Mouse (Mus musculus) v-Abl transformed pro-B cells (cell line): Measurements from ENCODE around the gene Cdc42se1.

Source experiments
- in situ Hi-C, 2 experiments: fragments of 400-800 bp; cut with MboI; formaldehyde crosslinking; loops; one replicate each; pipeline ENCODE4 v1.15.1; 2025; ENCODE audit not compliant: unreplicated experiment in 2 of 2

The Cdc42se1 gene

GRCm38 (mm10) chr3:95218466-95219137, 9.9 kb upstream of the Cdc42se1 start:
- in situ Hi-C loops: loop anchor here (5.0 kb wide), 2 partner anchors 76 to 604 kb away; partner anchors contain the start of gene Tnfaip8l2 (in 1 of the 2)

- in situ Hi-C loops: no loop called here
Observed at GRCm38 (mm10) chr3:95223041-95223440, 5.5 kb upstream of the Cdc42se1 start.

GRCm38 (mm10) chr3:95224295-95224694, 4.2 kb upstream of the Cdc42se1 start:
- in situ Hi-C loops: no loop called here

GRCm38 (mm10) chr3:95227214-95227613, 1.3 kb upstream of the Cdc42se1 start:
- in situ Hi-C loops: no loop called here

GRCm38 (mm10) chr3:95228894-95229780, 605 bp downstream of the Cdc42se1 start:
- in situ Hi-C loops: no loop called here

GRCm38 (mm10) chr3:95229781-95230494, 1.4 kb downstream of the Cdc42se1 start:
- in situ Hi-C loops: no loop called here

- in situ Hi-C loops: no loop called here
Observed at GRCm38 (mm10) chr3:95230495-95231297, 2.2 kb downstream of the Cdc42se1 start.

- in situ Hi-C loops: no loop called here
Observed at GRCm38 (mm10) chr3:95231298-95232221, 3.0 kb downstream of the Cdc42se1 start, which contains the start of gene Mllt11. Gene Mllt11, minus strand, starts transcription at chr3:95232171.

- in situ Hi-C loops: no loop called here
Observed at GRCm38 (mm10) chr3:95232771-95233170, 4.2 kb downstream of the Cdc42se1 start.

- in situ Hi-C loops: no loop called here
Observed at GRCm38 (mm10) chr3:95233303-95233980, 4.9 kb downstream of the Cdc42se1 start.

- in situ Hi-C loops: no loop called here
Observed at GRCm38 (mm10) chr3:95235386-95236301, 7.1 kb downstream of the Cdc42se1 start.

- in situ Hi-C loops: no loop called here
Observed at GRCm38 (mm10) chr3:95237541-95238099, 9.1 kb downstream of the Cdc42se1 start.

- in situ Hi-C loops: no loop called here
Observed at GRCm38 (mm10) chr3:95239022-95239421, 10.5 kb downstream of the Cdc42se1 start.

- in situ Hi-C loops: no loop called here
Observed at GRCm38 (mm10) chr3:95239971-95240370, 11.4 kb downstream of the Cdc42se1 start.

- in situ Hi-C loops: no loop called here
Observed at GRCm38 (mm10) chr3:95240900-95241299, 12.4 kb downstream of the Cdc42se1 start.

GRCm38 (mm10) chr3:95241498-95241897, 13.0 kb downstream of the Cdc42se1 start, which contains the start of gene Gm128:
Gene Gm128, minus strand, starts transcription at chr3:95241598.
- in situ Hi-C loops: no loop called here

GRCm38 (mm10) chr3:95243086-95243485, 14.6 kb downstream of the Cdc42se1 start:
- in situ Hi-C loops: no loop called here
